Mouse (Mus musculus): Measurements from ENCODE around the gene Klk1b4.
"Not testable (repeated sequence)": the region's sequence is repeated elsewhere in the genome, so short reads cannot be mapped to it uniquely, and the experiment has no call there.

The Klk1b4 gene

DNA sequence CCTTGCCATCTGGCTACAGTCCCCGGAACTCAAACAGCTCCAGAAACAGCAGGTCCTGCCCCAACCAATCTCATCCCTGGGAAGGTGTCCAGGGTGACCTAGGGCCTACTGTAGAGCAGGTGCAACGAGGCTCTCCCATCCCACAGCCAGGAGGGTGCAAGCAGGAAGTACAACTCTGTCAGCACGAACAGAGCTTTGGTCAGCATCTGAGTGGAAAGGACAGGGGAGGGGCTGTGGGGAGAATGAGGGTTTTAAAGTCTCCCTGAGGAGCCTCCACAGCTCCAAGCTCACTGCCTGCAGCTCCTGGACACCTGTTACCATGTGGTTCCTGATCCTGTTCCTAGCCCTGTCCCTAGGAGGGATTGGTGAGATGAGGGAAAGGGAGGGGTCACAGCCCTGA lies at the start of gene Klk1b4:
TSS of gene Klk1b4 (plus strand) at position 301 of the 400 bp plus-strand sequence.
- in situ Hi-C loops (cut with MboI; ENCODE audit: low pct_unique_long_range_greater_than_20kb in 1 of 2, low sequenced_read_pairs in 2 of 2, unreplicated experiment in 1 of 2): not testable (repeated sequence)

DNA sequence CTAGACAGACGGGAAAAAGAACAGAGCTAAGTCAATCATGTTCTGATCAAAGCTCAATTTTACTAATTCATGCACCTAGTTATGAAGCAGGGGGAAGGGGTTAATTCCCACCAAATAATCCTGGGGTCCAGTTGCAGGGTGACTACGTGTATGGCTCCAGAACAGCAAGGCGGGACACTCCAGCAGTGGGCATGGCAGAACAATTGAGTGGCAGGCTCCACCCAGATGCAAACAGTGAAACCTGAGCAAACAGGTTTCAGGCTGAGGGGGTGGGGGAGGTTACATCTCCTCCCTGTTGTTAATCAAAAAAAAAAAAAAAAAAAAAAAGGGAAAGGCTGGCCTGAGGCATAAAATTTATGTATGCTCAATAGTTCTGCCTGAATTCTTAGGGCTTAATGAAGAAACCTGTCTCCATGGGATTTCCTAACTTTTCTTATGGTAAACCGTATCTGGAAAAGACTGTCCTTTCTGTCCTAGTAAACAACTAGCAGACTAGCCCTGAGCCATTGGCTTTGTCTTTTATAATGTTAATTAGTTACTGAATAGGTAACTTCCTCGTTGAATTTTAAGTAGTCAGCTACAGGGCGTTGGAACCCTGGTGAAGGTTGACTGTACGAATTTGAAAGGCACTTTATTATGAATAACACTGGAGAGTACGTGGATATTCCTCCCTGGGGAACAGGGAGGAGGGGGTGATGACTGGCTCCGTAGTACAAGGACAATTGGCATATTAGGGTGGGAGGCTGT lies 27.8 kb upstream of the Klk1b4 start:
- in situ Hi-C loops (cut with MboI; ENCODE audit: low pct_unique_long_range_greater_than_20kb in 1 of 2, low sequenced_read_pairs in 2 of 2, unreplicated experiment in 1 of 2): no loop called here

DNA sequence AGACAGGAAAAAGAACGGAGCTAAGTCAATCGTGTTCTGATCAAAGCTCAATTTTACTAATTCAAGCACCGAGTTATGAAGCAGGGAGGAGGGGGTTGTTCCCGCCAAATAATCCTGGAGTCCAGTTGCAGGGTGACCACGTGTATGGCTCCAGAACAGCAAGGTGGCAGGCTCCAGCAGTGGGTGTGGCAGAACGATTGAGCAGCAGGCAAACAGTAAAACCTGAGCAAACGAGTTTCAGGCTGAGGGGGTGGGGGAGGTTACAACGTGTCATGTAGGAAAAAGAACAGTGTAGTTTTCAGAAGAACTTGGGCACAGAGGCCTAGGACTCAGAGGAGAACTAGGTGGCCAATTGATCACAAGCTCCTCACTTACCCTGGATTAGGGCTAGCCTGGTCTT lies 20.7 kb upstream of the Klk1b4 start:
- in situ Hi-C loops (cut with MboI; ENCODE audit: low pct_unique_long_range_greater_than_20kb in 1 of 2, low sequenced_read_pairs in 2 of 2, unreplicated experiment in 1 of 2): not testable (repeated sequence)

DNA sequence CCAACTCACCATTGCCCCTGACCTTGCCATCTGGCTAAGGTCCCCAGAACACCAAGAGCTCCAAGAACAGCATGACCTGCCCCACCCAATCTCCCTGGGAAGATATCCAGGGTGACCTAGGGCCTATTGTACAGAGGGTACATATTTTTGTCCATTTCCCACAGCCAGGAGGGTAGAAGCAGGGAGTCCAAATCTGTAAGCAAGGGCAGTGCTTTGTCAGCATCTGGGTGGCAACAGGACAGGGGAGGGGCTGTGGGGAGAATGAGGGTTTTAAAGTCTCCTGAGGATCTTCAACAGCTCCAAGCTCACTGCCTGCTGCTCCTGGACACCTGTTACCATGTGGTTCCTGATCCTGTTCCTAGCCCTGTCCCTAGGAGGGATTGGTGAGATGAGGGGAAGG lies 19.3 kb upstream of the Klk1b4 start, which contains the start of gene Klk1b24:
TSS of gene Klk1b24 (plus strand) at position 301 of the 400 bp plus-strand sequence.
- in situ Hi-C loops (cut with MboI; ENCODE audit: low pct_unique_long_range_greater_than_20kb in 1 of 2, low sequenced_read_pairs in 2 of 2, unreplicated experiment in 1 of 2): not testable (repeated sequence)

DNA sequence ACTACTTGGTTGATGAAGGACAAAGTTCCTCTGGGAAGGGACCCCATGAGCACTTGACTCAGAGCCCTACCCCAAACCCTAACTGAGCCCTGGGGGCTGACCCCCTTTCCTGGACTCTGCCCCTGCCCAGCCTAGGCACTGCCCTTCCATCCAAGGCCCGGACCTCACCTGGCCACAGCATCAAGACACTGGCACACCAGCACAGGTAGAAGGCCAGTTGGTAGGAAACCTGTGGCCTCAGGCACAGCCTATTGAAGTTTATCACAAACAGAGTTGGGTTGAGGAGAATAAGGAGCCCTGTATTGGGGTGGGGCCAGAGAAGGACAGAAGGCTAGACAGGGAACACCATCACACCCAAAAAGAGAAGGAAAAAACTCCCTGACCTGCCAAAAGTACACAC lies 13.8 kb upstream of the Klk1b4 start:
- in situ Hi-C loops (cut with MboI; ENCODE audit: low pct_unique_long_range_greater_than_20kb in 1 of 2, low sequenced_read_pairs in 2 of 2, unreplicated experiment in 1 of 2): not testable (repeated sequence)

GRCm38 (mm10) chr7:44197891-44198290 lies 9.3 kb upstream of the Klk1b4 start, which contains the start of gene Klk1b3:
TSS of gene Klk1b3 (plus strand) at chr7:44198191.
- in situ Hi-C loops (cut with MboI; ENCODE audit: low pct_unique_long_range_greater_than_20kb in 1 of 2, low sequenced_read_pairs in 2 of 2, unreplicated experiment in 1 of 2): loop anchor here in 1 of 2 experiments (5.0 kb wide), 1 partner anchor 76 kb away; no protein-coding TSS in a partner anchor

- in situ Hi-C loops (cut with MboI; ENCODE audit: low pct_unique_long_range_greater_than_20kb in 1 of 2, low sequenced_read_pairs in 2 of 2, unreplicated experiment in 1 of 2): no loop called here
Measured at GRCm38 (mm10) chr7:44208307-44208706, 1.1 kb downstream of the Klk1b4 start.

DNA sequence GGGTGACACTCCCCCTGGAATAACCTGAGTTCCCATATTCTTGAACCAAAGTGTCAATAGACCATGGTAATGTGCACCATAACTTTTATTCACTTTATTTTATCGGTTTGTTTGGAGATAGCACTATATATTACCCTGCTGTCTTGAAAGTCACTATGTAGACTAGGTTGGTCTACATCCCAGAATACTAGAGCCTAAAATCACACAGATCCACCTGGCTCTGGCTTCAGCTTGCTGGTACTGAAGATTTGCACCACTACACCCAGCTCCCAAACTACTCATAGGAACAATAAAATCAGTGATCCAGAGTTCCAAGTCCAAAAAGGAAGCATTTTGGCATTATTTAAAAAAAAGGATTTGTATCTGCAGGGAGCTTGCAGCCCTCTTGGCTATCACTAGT lies 8.4 kb downstream of the Klk1b4 start, which contains the start of gene Klk1b5:
TSS of gene Klk1b5 (plus strand) at position 301 of the 400 bp plus-strand sequence.
- in situ Hi-C loops (cut with MboI; ENCODE audit: low pct_unique_long_range_greater_than_20kb in 1 of 2, low sequenced_read_pairs in 2 of 2, unreplicated experiment in 1 of 2): no loop called here

DNA sequence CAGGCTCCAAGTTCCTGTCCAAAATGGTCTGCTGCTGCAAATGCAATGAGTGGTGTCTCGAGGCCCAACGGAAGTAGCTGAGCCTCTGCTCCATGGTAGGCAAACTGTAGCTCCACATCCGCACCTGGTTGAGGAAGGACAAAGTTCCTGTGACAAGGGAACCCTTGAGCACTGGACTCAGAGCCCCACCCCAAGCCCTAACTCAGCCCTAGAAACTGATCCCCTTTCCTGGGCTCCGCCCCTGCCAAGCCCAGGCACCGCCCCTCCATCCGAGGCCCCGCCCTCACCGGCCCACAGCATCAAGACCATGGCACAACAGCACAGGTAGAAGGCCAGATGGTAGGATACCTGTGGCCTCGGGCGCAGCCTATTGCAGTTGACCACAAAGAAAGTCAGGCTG lies 14.4 kb downstream of the Klk1b4 start:
- in situ Hi-C loops (cut with MboI; ENCODE audit: low pct_unique_long_range_greater_than_20kb in 1 of 2, low sequenced_read_pairs in 2 of 2, unreplicated experiment in 1 of 2): not testable (repeated sequence)

GRCm38 (mm10) chr7:44222335-44222734 lies 15.1 kb downstream of the Klk1b4 start:
- in situ Hi-C loops (cut with MboI; ENCODE audit: low pct_unique_long_range_greater_than_20kb in 1 of 2, low sequenced_read_pairs in 2 of 2, unreplicated experiment in 1 of 2): not testable (repeated sequence)

- in situ Hi-C loops (cut with MboI; ENCODE audit: low pct_unique_long_range_greater_than_20kb in 1 of 2, low sequenced_read_pairs in 2 of 2, unreplicated experiment in 1 of 2): no loop called here
Measured at GRCm38 (mm10) chr7:44225076-44225475, 17.8 kb downstream of the Klk1b4 start, which contains the start of gene Klk1. TSS of gene Klk1 (plus strand) at chr7:44225360.

- in situ Hi-C loops (cut with MboI; ENCODE audit: low pct_unique_long_range_greater_than_20kb in 1 of 2, low sequenced_read_pairs in 2 of 2, unreplicated experiment in 1 of 2): loop anchor here in 1 of 2 experiments (10.0 kb wide), 1 partner anchor 311 kb away; no protein-coding TSS in a partner anchor
Measured at GRCm38 (mm10) chr7:44235909-44236308, 28.7 kb downstream of the Klk1b4 start, which contains the start of gene Gm36864. TSS of gene Gm36864 (plus strand) at chr7:44236177.

DNA sequence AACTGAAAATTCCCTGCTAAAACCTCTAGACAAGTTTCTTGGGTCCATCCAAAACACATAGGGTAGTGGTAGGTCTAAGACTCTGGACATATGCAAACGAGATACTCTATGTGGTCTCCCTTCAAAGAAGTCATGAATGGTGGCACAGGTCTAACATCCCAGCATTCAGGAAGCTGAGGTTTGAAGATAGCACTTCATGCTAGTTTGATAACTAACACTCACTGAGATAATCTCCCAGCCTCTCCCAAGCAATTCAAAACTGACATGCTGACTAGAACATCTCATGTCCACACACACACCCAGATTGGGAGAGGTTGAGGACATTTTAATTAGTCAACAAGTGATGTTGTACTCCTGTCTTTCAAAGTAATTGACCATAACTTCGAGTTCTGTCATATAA lies 32.7 kb downstream of the Klk1b4 start:
- in situ Hi-C loops (cut with MboI; ENCODE audit: low pct_unique_long_range_greater_than_20kb in 1 of 2, low sequenced_read_pairs in 2 of 2, unreplicated experiment in 1 of 2): loop anchor here in 1 of 2 experiments (10.0 kb wide), 1 partner anchor 315 kb away; no protein-coding TSS in a partner anchor

GRCm38 (mm10) chr7:44240712-44241111 lies 33.5 kb downstream of the Klk1b4 start:
- in situ Hi-C loops (cut with MboI; ENCODE audit: low pct_unique_long_range_greater_than_20kb in 1 of 2, low sequenced_read_pairs in 2 of 2, unreplicated experiment in 1 of 2): no loop called here

DNA sequence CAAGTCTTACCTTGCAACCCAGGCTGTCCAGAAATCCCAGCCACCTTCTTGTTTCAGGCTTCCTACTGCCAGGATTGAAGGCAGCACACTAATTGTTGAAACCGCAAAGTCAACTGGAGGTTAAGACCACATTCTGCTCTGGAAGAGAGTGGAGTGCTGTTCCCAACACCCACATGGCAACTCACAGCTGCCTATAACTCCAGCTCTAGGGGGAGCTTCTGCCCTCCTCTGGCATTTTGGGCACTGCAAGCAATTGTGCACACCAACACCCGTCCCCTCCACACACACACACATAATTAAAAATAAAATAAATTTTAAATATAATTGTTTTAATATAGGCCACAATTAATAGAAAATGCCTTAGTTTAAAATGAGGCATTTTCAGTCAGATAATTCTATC lies 33.9 kb downstream of the Klk1b4 start:
- in situ Hi-C loops (cut with MboI; ENCODE audit: low pct_unique_long_range_greater_than_20kb in 1 of 2, low sequenced_read_pairs in 2 of 2, unreplicated experiment in 1 of 2): no loop called here

DNA sequence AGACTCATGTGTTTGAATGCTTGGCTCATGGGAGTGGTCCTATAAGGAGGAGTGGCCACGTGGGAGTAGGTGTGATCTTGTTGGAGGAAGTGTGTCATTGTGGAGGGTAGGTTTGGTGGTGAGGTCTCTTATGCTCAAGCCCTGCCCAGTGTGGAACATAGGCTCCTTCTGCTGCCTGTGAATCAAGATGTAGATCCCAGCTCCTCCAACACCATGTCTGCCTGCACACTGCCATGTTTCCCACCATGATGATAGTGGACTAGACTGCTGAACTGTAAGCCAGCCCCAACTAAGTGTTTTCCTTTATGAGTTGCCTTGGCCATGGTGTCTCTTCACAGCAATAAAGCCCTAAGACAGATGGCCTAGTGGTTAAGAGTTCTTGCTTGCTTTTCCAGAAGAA lies 36.8 kb downstream of the Klk1b4 start:
- in situ Hi-C loops (cut with MboI; ENCODE audit: low pct_unique_long_range_greater_than_20kb in 1 of 2, low sequenced_read_pairs in 2 of 2, unreplicated experiment in 1 of 2): no loop called here

DNA sequence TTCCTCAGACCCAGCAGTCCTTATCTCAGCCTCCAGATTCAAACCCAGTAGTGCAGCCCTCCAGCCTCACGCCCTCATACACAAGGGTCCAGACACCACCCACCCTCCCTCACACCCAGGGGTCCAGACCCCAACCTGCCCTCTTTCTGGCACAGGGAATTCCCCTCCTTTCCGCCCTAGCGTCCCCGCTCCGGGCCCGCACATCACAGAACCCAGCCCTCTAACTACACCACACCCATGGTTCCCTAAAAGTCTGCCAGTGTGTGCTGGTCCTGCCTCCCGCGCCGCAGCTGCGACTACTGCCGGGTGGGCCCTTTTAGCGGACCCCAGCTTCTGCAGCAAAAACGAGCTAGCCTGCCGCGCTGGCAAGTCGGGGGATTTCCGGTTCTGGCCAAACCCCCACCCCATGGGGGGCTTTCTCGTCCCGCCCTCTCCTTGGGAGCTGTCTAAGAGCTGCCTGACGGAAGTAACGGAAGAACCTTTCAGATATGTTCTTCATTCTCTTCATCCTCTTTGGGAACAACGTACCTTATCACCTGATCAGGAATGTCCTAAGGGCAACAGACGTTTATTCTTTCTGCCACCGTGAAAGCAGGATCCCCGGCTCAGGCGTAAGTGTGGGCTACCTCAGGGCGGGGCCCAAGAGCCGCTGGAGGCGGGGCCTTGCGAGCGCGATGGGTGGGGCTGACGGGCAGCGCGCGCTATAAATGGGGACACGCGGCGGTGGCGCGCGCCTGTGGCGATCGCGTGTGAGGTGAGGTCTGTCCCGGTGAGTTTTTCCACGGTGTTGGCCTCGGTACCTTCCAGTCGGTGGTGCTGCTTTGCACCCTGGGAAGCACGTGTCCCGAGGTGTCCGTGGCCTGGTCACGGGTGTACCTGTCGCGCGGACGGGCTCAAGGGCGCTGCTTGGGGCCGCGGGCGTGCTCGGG lies 39.1 kb downstream of the Klk1b4 start, which contains the start of the genes 1700028J19Rik and 2410002F23Rik:
TSS of gene 1700028J19Rik (minus strand) at position 641 of the 929 bp plus-strand sequence.
TSS of gene 2410002F23Rik (plus strand) at position 668 of the 929 bp plus-strand sequence.
- in situ Hi-C loops (cut with MboI; ENCODE audit: low pct_unique_long_range_greater_than_20kb in 1 of 2, low sequenced_read_pairs in 2 of 2, unreplicated experiment in 1 of 2): no loop called here

GRCm38 (mm10) chr7:44246984-44247470 lies 39.8 kb downstream of the Klk1b4 start:
- in situ Hi-C loops (cut with MboI; ENCODE audit: low pct_unique_long_range_greater_than_20kb in 1 of 2, low sequenced_read_pairs in 2 of 2, unreplicated experiment in 1 of 2): no loop called here

Data from mouse embryonic stem cell (cell line).